Mouse (Mus musculus) kidney, postnatal 0 days (tissue): ENCODE measurements around the gene Rpl13. TPM values are rescaled to one million over a fixed set of nuclear protein-coding genes. Genes with fewer than 3 reads are reported as not detected.

ENCODE experiments used
- ATAC-seq: fragments of 200-750 bp; cut with Nextera tagmentation; replicated peaks from 2 replicates; pipeline ENCODE4 v1.8.0; 2017; ENCODE audit warnings: low read depth, moderate number of reproducible peaks, moderate TSS enrichment, moderate library complexity; ENCODE audit not compliant: low FRiP score
- DNase-seq: peaks from one replicate; pipeline ENCODE4 v3.0.0-alpha.2; 2016; ENCODE audit warnings: low spot score
- H3K27ac ChIP-seq: fragments of 300-500 bp; sonication (generic); 2 replicates; pipeline ENCODE4 v1.5.1; 2014; ENCODE audit warnings: mild to moderate bottlenecking
- H3K27me3 ChIP-seq: fragments of 300-500 bp; sonication (generic); 2 replicates; pipeline ENCODE4 v1.6.1; 2014; ENCODE audit warnings: low read length, mixed read lengths; ENCODE audit not compliant: insufficient read depth
- H3K36me3 ChIP-seq: fragments of 300-500 bp; sonication (generic); 2 replicates; pipeline ENCODE4 v1.6.1; 2014; ENCODE audit warnings: low read length, mixed read lengths; ENCODE audit not compliant: insufficient read depth
- H3K4me1 ChIP-seq: fragments of 300-500 bp; sonication (generic); replicated peaks from 2 replicates; pipeline ENCODE4 v1.6.1; 2014; ENCODE audit warnings: antibody characterized with exemption, low read length, mixed read lengths; ENCODE audit not compliant: insufficient read depth
- H3K4me2 ChIP-seq: fragments of 300-500 bp; sonication (generic); 2 replicates; pipeline ENCODE4 v1.6.1; 2014; ENCODE audit warnings: mild to moderate bottlenecking, low read length, moderate library complexity, mixed read lengths
- H3K4me3 ChIP-seq: fragments of 300-500 bp; sonication (generic); replicated peaks from 2 replicates; pipeline ENCODE4 v1.5.1; 2014; ENCODE audit warnings: low read depth, low read length
- H3K9ac ChIP-seq: fragments of 300-500 bp; sonication (generic); 2 replicates; pipeline ENCODE4 v1.6.1; 2014; ENCODE audit warnings: low read depth, low read length
- H3K9me3 ChIP-seq: fragments of 300-500 bp; sonication (generic); replicated peaks from 2 replicates; pipeline ENCODE4 v1.6.1; 2016; ENCODE audit warnings: low read length, inconsistent platforms, mixed read lengths
- CTCF ChIP-seq: IDR thresholded peaks from 2 replicates; pipeline ENCODE4 v1.5.1; 2016; ENCODE audit warnings: antibody characterized with exemption, low read depth, mild to moderate bottlenecking, moderate library complexity
- WGBS: fragments of 180-500 bp; shearing (Covaris S2); extraction: QIAGEN DNeasy Blood & Tissue Kit; methylation state at CpG from one replicate; pipeline ENCODE4 v1.1.7; 2014; 5-methylcytosine and 5-hydroxymethylcytosine counted together
- polyA plus RNA-seq: library from polyadenylated mRNA; unstranded; fragments of >200 nt; fragmentation: Nextera tagmentation; extraction: Ambion mirVana; gene quantifications from 2 replicates; pipeline ENCODE4 v1.2.1, GENCODE M21; 2015

The Rpl13 gene
- polyA plus RNA-seq, 1 experiment from 2014 or later, result 1,932 TPM

DNA sequence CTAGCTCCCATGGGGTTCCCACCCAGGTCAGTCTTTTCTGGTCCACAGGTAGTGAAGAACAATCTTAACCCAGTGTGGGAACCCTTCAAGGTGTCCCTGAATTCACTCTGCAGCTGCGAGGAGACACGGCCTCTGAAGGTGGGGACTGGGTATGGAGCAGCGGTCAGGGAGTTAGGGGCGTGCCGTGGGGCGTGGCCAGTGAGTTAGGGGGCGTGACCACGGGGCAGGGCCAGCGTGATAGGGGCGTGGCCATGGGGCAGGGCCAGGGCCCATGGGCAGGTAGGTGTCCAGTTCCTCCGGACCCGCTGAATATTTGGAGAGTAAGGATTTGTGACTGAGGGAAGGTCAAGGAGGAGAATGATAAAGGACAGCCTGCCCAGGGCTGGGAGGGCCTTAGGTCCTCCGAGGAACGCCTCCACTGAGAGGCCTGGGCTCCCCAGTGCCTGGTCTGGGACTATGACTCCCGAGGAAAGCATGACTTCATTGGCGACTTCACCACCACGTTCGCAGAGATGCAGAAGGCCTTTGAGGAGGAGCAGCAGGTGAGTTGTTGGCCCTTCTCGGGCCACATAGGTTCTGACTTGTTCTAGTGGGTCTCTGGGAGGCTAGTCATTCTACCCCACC is 24.2 kb downstream of the Rpl13 start:
- Histone ChIP-seq H3K9me3 (no peaks in the 10 kb centered on the region), H3K4me2 (peak overlapping the region; percentile 30), H3K4me3 (no peak overlapping the region), H3K4me1 (peaks cover 14% of the 10 kb centered on the region; the same call in 1 of the 2 replicates), H3K27me3 (0 out of 2 replicates have a peak, but pooled peaks cover 2% of the 10 kb centered on the region), H3K27ac (no peak overlapping the region), H3K9ac (no peak overlapping the region), H3K36me3 (no peaks in the 10 kb centered on the region)
- DNase-seq (no peak), ATAC-seq (peak; percentile 71)
- 11% methylated on average over 19 of the region's 19 CpGs for WGBS
- no peak for TF ChIP-seq CTCF

DNA sequence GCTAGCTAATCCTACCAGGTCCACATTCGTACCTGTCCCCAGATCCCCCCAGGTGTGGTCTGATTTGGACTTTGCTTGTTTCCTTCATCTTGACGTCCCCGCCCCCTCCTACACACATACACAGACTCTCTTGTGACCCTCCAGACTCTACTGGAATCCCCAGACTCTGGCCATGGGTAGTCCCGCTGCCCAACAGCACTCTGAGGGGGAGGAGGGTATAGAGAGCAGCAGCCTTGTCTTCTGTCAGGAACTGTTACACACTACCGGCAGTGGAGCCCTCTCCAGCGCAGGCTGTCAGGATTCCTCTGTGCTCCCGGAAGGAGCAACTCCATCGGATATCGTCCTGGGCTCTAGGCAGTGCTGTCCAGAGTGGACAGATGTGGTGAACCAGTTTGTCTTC is 28.9 kb downstream of the Rpl13 start:
- WGBS, result 38% methylated on average over 9 of the region's 9 CpGs
- no peak for ATAC-seq
- no peaks in the 10 kb centered on the region for H3K36me3 ChIP-seq
- H3K27me3 ChIP-seq, result 0 out of 2 replicates have a peak, but pooled peaks cover 2% of the 10 kb centered on the region
- DNase-seq, result no peak
- no peak overlapping the region for H3K4me3 ChIP-seq
- H3K9ac ChIP-seq, result no peak overlapping the region
- TF ChIP-seq CTCF, result no peak
- H3K4me2 ChIP-seq, result peak overlapping the region; percentile 19; the same call in 1 of the 2 replicates
- no peak overlapping the region for H3K27ac ChIP-seq
- H3K4me1 ChIP-seq, result peaks cover 8% of the 10 kb centered on the region; the same call in 1 of the 2 replicates
- no peaks in the 10 kb centered on the region for H3K9me3 ChIP-seq

DNA sequence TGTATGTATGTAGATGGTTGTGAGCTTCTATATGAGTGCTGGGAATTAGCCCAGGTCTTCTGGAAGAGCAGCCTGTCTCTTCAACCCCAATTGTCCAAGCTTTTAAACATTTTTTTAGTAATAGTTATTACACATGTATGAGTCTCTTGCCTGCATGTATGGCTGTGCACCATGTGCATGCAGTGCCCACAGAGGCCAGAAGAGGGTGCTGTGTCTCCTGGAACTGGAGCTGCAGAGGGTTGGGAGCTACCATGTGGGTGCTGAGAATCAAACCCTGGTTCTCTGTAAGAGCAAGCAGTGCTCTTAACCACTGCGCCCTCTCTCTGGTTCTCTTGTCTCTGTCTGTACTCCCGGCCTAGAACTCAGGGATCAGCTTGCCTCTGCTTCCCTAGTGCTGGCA is 30.8 kb downstream of the Rpl13 start:
- Histone ChIP-seq H3K36me3 (no peaks in the 10 kb centered on the region), H3K4me3 (no peak overlapping the region), H3K4me1 (peaks cover 10% of the 10 kb centered on the region; the same call in 1 of the 2 replicates), H3K27ac (no peak overlapping the region), H3K27me3 (no peaks in the 10 kb centered on the region), H3K9me3 (no peaks in the 10 kb centered on the region), H3K9ac (no peak overlapping the region), H3K4me2 (no peak overlapping the region)
- no peak for DNase-seq
- 97% methylated on average over 2 of the region's 2 CpGs for WGBS
- TF ChIP-seq CTCF, result peak; percentile 31
- ATAC-seq, result no peak

DNA sequence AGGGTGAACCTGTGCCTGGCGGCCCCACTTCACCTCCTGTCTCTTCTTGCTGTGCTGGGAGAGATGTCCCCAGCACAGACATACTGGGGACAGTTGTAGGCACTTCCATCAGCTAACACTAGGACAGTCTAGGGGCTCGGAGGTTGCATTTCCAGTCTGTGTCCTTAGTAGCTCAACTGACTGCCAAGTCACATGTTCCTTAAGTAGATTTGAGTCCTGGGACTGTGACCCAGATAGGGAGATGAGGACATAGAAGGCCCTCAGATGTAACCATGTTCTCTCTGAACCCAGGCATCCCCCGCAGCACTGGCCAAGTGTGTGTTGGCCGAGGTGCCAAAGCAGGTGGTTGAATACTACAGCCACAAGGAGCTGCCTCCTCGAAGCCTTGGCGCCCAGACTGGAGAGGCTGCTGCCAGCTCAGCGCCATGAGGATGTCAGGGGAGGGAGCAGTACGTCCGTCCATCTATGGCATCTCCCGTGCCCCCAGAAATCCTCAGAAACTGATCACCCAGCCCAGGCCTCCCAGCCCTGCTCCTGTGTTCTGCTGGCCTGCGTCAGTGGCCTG is 32.1 kb downstream of the Rpl13 start:
- DNase-seq (no peak), ATAC-seq (no peak)
- Histone ChIP-seq H3K4me3 (no peak overlapping the region), H3K27me3 (no peaks in the 10 kb centered on the region), H3K27ac (no peak overlapping the region), H3K9me3 (no peaks in the 10 kb centered on the region), H3K36me3 (no peaks in the 10 kb centered on the region), H3K4me2 (no peak overlapping the region), H3K9ac (no peak overlapping the region), H3K4me1 (peaks cover 15% of the 10 kb centered on the region; the same call in 1 of the 2 replicates)
- 87% methylated on average over 11 of the region's 11 CpGs for WGBS
- TF ChIP-seq CTCF, result no peak

DNA sequence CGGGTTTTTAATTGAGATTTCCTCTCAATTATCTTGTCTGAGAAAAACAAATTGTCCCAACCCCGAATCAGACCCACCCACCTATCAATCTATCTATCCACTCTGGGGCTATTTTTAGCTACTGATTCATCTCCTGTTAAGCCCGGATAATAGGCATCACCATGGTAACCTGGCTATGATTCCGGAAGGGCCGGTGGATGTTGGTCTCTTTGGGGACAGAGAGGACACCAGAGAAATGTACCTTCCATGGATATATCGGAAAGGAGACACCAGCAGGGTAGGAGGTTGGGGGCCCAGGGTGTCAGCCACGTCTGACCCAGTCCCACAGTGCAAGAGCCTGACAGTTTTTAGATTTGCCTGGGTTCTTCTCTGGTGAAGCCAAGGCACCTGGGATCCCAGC is 33.3 kb downstream of the Rpl13 start:
- H3K27me3 ChIP-seq, result no peaks in the 10 kb centered on the region
- ATAC-seq, result no peak
- H3K9me3 ChIP-seq, result no peaks in the 10 kb centered on the region
- no peak overlapping the region for H3K27ac ChIP-seq
- no peak overlapping the region for H3K9ac ChIP-seq
- H3K4me2 ChIP-seq, result no peak overlapping the region
- peaks cover 15% of the 10 kb centered on the region; the same call in 1 of the 2 replicates for H3K4me1 ChIP-seq
- no peak for DNase-seq
- H3K36me3 ChIP-seq, result no peaks in the 10 kb centered on the region
- 30% methylated on average over 7 of the region's 7 CpGs for WGBS
- TF ChIP-seq CTCF, result no peak
- H3K4me3 ChIP-seq, result no peak overlapping the region

DNA sequence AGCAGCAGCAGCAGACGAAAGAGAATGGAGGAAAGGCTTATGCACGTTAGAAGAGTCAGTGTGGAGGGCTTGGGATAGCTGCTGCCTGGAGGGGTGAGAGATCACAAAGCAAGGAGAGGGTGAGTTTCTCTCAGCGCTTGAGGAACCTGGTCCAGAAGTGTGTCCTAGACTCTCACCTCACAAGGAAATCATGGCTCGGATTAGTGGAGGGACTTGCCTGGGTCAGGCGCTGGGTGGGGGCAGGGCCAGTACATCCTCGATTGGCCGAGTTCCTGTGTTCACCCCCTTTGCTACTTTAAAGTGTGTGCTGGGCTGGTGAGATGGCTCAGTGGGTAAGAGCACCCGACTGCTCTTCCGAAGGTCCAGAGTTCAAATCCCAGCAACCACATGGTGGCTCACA is 33.7 kb downstream of the Rpl13 start:
- Histone ChIP-seq H3K4me1 (peaks cover 15% of the 10 kb centered on the region; the same call in 1 of the 2 replicates), H3K4me2 (no peak overlapping the region), H3K4me3 (no peak overlapping the region), H3K27ac (no peak overlapping the region), H3K27me3 (no peaks in the 10 kb centered on the region), H3K9ac (no peak overlapping the region), H3K36me3 (no peaks in the 10 kb centered on the region), H3K9me3 (no peaks in the 10 kb centered on the region)
- 53% methylated on average over 9 of the region's 9 CpGs for WGBS
- DNase-seq (no peak), ATAC-seq (no peak)
- TF ChIP-seq CTCF, result no peak

DNA sequence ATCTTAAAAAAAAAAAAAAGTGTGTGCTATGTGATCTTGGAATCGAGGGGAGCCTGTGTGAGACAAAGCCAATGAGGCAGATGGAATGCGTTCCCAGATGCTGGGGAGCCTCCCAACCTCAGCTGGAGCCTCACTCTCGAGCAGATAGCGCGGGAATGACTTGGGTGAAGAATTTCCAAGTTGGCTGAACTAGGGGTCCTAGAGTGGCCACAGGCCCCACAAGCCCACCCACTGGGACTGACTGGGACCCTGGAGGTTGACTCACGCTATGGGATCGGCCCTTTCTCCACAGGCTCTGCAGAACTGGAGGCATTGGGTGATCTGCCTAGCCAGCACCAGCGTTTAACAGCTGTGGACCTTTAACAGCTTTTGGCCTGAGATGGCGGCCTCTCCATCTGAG is 34.1 kb downstream of the Rpl13 start:
- Histone ChIP-seq H3K9ac (no peak overlapping the region), H3K4me2 (no peak overlapping the region), H3K27ac (no peak overlapping the region), H3K4me1 (peaks cover 15% of the 10 kb centered on the region; the same call in 1 of the 2 replicates), H3K27me3 (no peaks in the 10 kb centered on the region), H3K9me3 (no peaks in the 10 kb centered on the region), H3K36me3 (no peaks in the 10 kb centered on the region), H3K4me3 (no peak overlapping the region)
- WGBS, result 77% methylated on average over 9 of the region's 9 CpGs
- DNase-seq (no peak), ATAC-seq (no peak)
- TF ChIP-seq CTCF, result no peak
